Mouse (Mus musculus) spleen, postnatal 14 days (tissue): ENCODE data around the gene Gm2237.
"Not testable (repeated sequence)": the region's sequence is repeated elsewhere in the genome, so short reads cannot be mapped to it uniquely, and the experiment has no call there.

Experiments used
- DNase-seq, 2 experiments: peaks; one replicate each; pipeline ENCODE4 v3.0.0; 2021 to 2022; ENCODE audit warnings: low spot score in 2 of 2

Gm2237 gene

GRCm38 (mm10) chr14:19584804-19585667 lies at the start of gene Gm2237:
TSS of gene Gm2237 (minus strand) at chr14:19585135.
- DNase-seq: not testable (repeated sequence)

- DNase-seq: not testable (repeated sequence)
Measured at GRCm38 (mm10) chr14:19602481-19602880, 17.5 kb upstream of the Gm2237 start, which contains the start of gene Gm5458. TSS of gene Gm5458 (minus strand) at chr14:19602581.

- not testable (repeated sequence) for DNase-seq
Measured at GRCm38 (mm10) chr14:19549863-19550262, 35.1 kb downstream of the Gm2237 start, which contains the start of gene Gm2244. TSS of gene Gm2244 (minus strand) at chr14:19549963.
